Mouse (Mus musculus) heart, embryonic 11.5 days (tissue): ENCODE measurements around the gene Chrna3. TPM values are rescaled to one million over a fixed set of nuclear protein-coding genes. Genes with fewer than 3 reads are reported as not detected.
A peak's percentile ranks its signal among the peaks of the same experiment; 100 is the strongest.

Experiments
- ATAC-seq: fragments of 200-750 bp; cut with Nextera tagmentation; replicated peaks from 2 replicates; pipeline ENCODE4 v1.8.0; 2017; ENCODE audit warnings: moderate library complexity; ENCODE audit not compliant: insufficient number of reproducible peaks, low FRiP score, low TSS enrichment
- H3K27ac ChIP-seq: fragments of 300-500 bp; sonication (generic); 2 replicates; pipeline ENCODE4 v1.5.1; 2014; ENCODE audit warnings: mild to moderate bottlenecking, low read depth, low read length
- H3K27me3 ChIP-seq: fragments of 300-500 bp; sonication (generic); 2 replicates; pipeline ENCODE4 v1.6.1; 2014; ENCODE audit warnings: mild to moderate bottlenecking, low read length, mixed read lengths; ENCODE audit not compliant: control insufficient read depth, insufficient read depth
- H3K36me3 ChIP-seq: fragments of 300-500 bp; sonication (generic); 2 replicates; pipeline ENCODE4 v1.6.1; 2014; ENCODE audit warnings: mild to moderate bottlenecking, low read length, moderate library complexity, mixed read lengths; ENCODE audit not compliant: control insufficient read depth, insufficient read depth
- H3K4me1 ChIP-seq: fragments of 300-500 bp; sonication (generic); 2 replicates; pipeline ENCODE4 v1.6.1; 2014; ENCODE audit warnings: low read length; ENCODE audit not compliant: control insufficient read depth, insufficient read depth
- H3K4me2 ChIP-seq: fragments of 300-500 bp; sonication (generic); 2 replicates; pipeline ENCODE4 v1.6.1; 2014; ENCODE audit warnings: mild to moderate bottlenecking, moderate library complexity
- H3K4me3 ChIP-seq: fragments of 300-500 bp; sonication (generic); 2 replicates; pipeline ENCODE4 v1.5.1; 2014; ENCODE audit warnings: low read depth, low read length
- H3K9ac ChIP-seq: fragments of 300-500 bp; sonication (generic); 2 replicates; pipeline ENCODE4 v1.6.1; 2014; ENCODE audit warnings: mild to moderate bottlenecking, low read depth, low read length, moderate library complexity
- H3K9me3 ChIP-seq: fragments of 300-500 bp; sonication (generic); replicated peaks from 2 replicates; pipeline ENCODE4 v1.6.1; 2016; ENCODE audit warnings: low read length; ENCODE audit not compliant: control insufficient read depth
- WGBS: fragments of 180-500 bp; shearing (Covaris S2); extraction: QIAGEN DNeasy Blood & Tissue Kit; methylation state at CpG from one replicate; pipeline ENCODE4 v1.1.7; 2014; ENCODE audit not compliant: insufficient replicate concordance; 5-methylcytosine and 5-hydroxymethylcytosine counted together
- polyA plus RNA-seq: library from polyadenylated mRNA; unstranded; fragments of >200 nt; fragmentation: Nextera tagmentation; extraction: Ambion mirVana; gene quantifications from 2 replicates; pipeline ENCODE4 v1.2.1, GENCODE M21; 2014

The Chrna3 gene
- polyA plus RNA-seq, result 0.11 and 0.27 TPM in 2 replicates

GRCm38 (mm10) chr9:55026275-55026663 is at the start of gene Chrna3:
Chrna3 (minus strand) TSS chr9:55026562.
- peaks cover 46% of the 10 kb centered on the region for H3K27me3 ChIP-seq
- no peak within 1 kb of the TSS for H3K27ac ChIP-seq
- no peak within 1 kb of the TSS for H3K9ac ChIP-seq
- H3K36me3 ChIP-seq, result no peaks in the 10 kb centered on the region
- WGBS, result under 1% methylated on average over 39 of the region's 39 CpGs
- peak within 1 kb of the TSS; percentile 28 for H3K4me3 ChIP-seq
- ATAC-seq, result no peak; the same call in 1 of the 2 replicates
- H3K4me1 ChIP-seq, result peaks cover 3% of the 10 kb centered on the region; the same call in 1 of the 2 replicates
- H3K9me3 ChIP-seq, result no peaks in the 10 kb centered on the region
- peak within 1 kb of the TSS; percentile 57 for H3K4me2 ChIP-seq

GRCm38 (mm10) chr9:55067965-55068265 is 41.6 kb upstream of the Chrna3 start:
- H3K27ac ChIP-seq, result no peak overlapping the region
- no peaks in the 10 kb centered on the region for H3K36me3 ChIP-seq
- 0 out of 2 replicates have a peak, but pooled peaks have one; percentile 22 for ATAC-seq
- no peaks in the 10 kb centered on the region for H3K9me3 ChIP-seq
- no peaks in the 10 kb centered on the region for H3K27me3 ChIP-seq
- peak overlapping the region; percentile 17 for H3K4me2 ChIP-seq
- H3K4me3 ChIP-seq, result no peak overlapping the region
- 16% methylated on average over 5 of the region's 5 CpGs for WGBS
- peaks cover 11% of the 10 kb centered on the region for H3K4me1 ChIP-seq
- peak overlapping the region; percentile 39; the same call in 1 of the 2 replicates for H3K9ac ChIP-seq

- Histone ChIP-seq H3K9me3 (no peaks in the 10 kb centered on the region), H3K4me2 (0 out of 2 replicates have a peak overlapping the region, but pooled peaks have one; percentile 1), H3K4me1 (peaks cover 11% of the 10 kb centered on the region), H3K27ac (no peak overlapping the region), H3K36me3 (no peaks in the 10 kb centered on the region), H3K4me3 (no peak overlapping the region), H3K27me3 (no peaks in the 10 kb centered on the region), H3K9ac (no peak overlapping the region)
- ATAC-seq, result no peak
- 24% methylated on average over 8 of the region's 8 CpGs for WGBS
Measured at GRCm38 (mm10) chr9:55067260-55067964, 41.0 kb upstream of the Chrna3 start.

- Histone ChIP-seq H3K27me3 (0 out of 2 replicates have a peak, but pooled peaks cover 2% of the 10 kb centered on the region), H3K4me3 (no peak overlapping the region), H3K4me1 (peaks cover 11% of the 10 kb centered on the region), H3K27ac (no peak overlapping the region), H3K36me3 (no peaks in the 10 kb centered on the region), H3K4me2 (no peak overlapping the region), H3K9ac (no peak overlapping the region), H3K9me3 (no peaks in the 10 kb centered on the region)
- 83% methylated on average over 9 of the region's 9 CpGs for WGBS
- ATAC-seq, result no peak
Measured at GRCm38 (mm10) chr9:55065241-55065640, 38.9 kb upstream of the Chrna3 start.

- Histone ChIP-seq H3K9ac (no peak overlapping the region), H3K4me1 (no peaks in the 10 kb centered on the region), H3K4me2 (no peak overlapping the region), H3K9me3 (no peaks in the 10 kb centered on the region), H3K4me3 (no peak overlapping the region), H3K27me3 (0 out of 2 replicates have a peak, but pooled peaks cover 5% of the 10 kb centered on the region), H3K27ac (no peak overlapping the region), H3K36me3 (no peaks in the 10 kb centered on the region)
- no peak for ATAC-seq
- WGBS, result 91% methylated on average over 4 of the region's 4 CpGs
Measured at GRCm38 (mm10) chr9:55058067-55058466, 31.7 kb upstream of the Chrna3 start.

GRCm38 (mm10) chr9:55055386-55055930 is 29.1 kb upstream of the Chrna3 start:
- Histone ChIP-seq H3K36me3 (no peaks in the 10 kb centered on the region), H3K9ac (no peak overlapping the region), H3K4me2 (no peak overlapping the region), H3K27me3 (0 out of 2 replicates have a peak, but pooled peaks cover 3% of the 10 kb centered on the region), H3K27ac (no peak overlapping the region), H3K9me3 (no peaks in the 10 kb centered on the region), H3K4me1 (no peaks in the 10 kb centered on the region), H3K4me3 (no peak overlapping the region)
- no peak for ATAC-seq
- 79% methylated on average over 2 of the region's 2 CpGs for WGBS

- H3K27me3 ChIP-seq, result peaks cover 5% of the 10 kb centered on the region
- H3K36me3 ChIP-seq, result no peaks in the 10 kb centered on the region
- 1% methylated on average over 23 of the region's 23 CpGs for WGBS
- peak within 1 kb of the TSS; percentile 56 for H3K4me3 ChIP-seq
- no peaks in the 10 kb centered on the region for H3K9me3 ChIP-seq
- H3K9ac ChIP-seq, result peak within 1 kb of the TSS; percentile 29; the same call in 1 of the 2 replicates
- H3K27ac ChIP-seq, result no peak within 1 kb of the TSS
- peaks cover 3% of the 10 kb centered on the region for H3K4me1 ChIP-seq
- peak; percentile 68 for ATAC-seq
- peak within 1 kb of the TSS; percentile 94 for H3K4me2 ChIP-seq
Measured at GRCm38 (mm10) chr9:55048211-55048880, 22.0 kb upstream of the Chrna3 start, which contains the start of gene Chrnb4. Chrnb4 (minus strand) TSS chr9:55048779.

- Histone ChIP-seq H3K27ac (no peak overlapping the region), H3K9me3 (no peaks in the 10 kb centered on the region), H3K9ac (no peak overlapping the region), H3K4me3 (no peak overlapping the region), H3K36me3 (no peaks in the 10 kb centered on the region), H3K27me3 (peaks cover 5% of the 10 kb centered on the region), H3K4me1 (peaks cover 3% of the 10 kb centered on the region), H3K4me2 (no peak overlapping the region)
- no peak for ATAC-seq
- 1% methylated on average over 3 of the region's 3 CpGs for WGBS
Measured at GRCm38 (mm10) chr9:55046764-55047163, 20.4 kb upstream of the Chrna3 start.
